Mouse (Mus musculus): ENCODE data around the gene Spint3. TPM values are rescaled to one million over a fixed set of nuclear protein-coding genes. Genes with fewer than 3 reads are reported as not detected.

The Spint3 gene
- polyA plus RNA-seq (2017; shearing (Covaris generic)), result not detected

DNA sequence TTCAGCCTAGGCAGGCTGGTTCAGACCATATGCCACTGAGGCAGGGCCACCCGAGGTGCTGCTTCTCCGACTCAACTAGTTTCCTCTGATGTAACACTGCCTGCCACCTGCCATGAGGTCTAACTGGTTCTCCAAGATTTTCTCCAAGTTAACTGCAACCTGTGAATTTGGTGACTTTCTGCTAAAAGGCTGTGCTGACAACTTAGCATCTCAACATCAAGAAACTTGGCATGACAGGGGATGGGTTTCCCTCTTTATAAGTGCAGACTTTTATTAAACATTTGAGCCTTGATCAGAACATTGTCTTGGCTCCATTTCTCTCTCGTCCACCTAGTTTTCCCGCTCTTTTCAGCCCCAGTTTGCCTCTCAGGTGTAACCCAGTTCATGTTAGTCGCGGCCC lies at the start of gene Spint3:
Gene Spint3 (minus strand): TSS at position 101 of the 400 bp plus-strand sequence.

DNA sequence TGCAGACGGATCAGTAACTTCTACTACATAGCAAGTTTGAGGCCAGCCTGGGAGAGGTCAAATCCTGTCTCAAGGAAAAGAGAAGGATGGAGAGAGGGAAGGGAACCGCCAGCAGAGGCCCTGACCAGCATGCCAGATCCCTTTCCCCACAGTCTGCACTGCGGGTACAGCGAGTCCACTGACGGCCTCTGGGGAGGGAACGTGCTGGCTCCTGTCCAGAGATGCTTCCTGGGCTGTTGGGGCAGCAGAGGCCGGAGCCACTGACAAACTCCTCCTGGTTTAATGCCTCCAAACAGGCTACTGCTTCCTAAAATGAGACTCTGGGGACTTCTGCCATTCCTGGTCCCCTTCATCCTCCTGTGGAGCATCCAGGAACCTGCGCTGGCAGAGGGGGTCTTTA lies 40.2 kb upstream of the Spint3 start, which contains the start of the genes Wfdc6b and Wfdc8:
Gene Wfdc6b (plus strand): TSS at position 52 of the 400 bp plus-strand sequence.
Gene Wfdc8 (minus strand): TSS at position 156 of the 400 bp plus-strand sequence.

DNA sequence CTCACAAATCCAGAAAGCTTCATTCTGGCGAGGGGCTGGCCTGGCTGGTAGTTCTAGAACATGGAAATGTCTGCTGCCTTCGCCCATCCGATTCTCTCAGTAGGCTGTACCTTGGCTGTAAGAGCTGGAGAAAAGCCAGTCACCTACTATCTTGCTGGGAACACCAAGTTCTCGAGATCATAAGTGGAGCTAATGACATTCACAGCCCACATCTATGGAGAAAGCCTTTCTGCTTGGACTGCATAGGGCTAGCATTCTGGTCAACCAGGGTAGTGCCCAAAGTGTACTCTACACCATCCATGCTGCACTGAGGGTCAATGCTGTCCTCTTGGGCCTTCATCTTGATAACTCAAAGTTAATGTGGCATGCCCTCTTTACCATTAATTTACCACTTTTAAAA lies 20.2 kb upstream of the Spint3 start, which contains the start of gene Eppin:
Gene Eppin (minus strand): TSS at position 101 of the 400 bp plus-strand sequence.

DNA sequence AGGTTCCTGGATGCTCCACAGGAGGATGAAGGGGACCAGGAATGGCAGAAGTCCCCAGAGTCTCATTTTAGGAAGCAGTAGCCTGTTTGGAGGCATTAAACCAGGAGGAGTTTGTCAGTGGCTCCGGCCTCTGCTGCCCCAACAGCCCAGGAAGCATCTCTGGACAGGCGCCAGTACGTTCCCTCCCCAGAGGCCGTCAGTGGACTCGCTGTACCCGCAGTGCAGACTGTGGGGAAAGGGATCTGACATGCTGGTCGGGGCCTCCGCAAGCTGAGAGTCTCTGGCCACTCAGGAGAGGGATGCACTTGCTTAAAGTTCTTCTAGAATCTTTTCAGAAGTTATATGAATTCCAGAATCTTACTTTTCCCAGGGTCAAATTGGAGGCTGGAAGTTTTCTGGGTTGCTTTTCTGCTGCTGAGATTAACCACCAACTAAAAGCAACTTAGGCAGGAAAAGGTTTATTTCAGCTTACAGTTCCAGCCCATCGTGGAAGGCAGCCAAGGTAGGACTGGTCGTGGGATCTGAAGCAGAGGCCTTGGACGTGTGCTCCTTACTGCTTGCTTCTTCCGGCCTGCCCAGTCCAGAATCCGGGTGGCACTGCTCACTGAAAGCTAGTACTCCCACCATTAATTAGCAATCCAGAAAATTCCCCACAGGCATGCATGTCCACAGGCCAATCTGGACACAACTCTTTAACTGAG lies 11.9 kb upstream of the Spint3 start, which contains the start of gene Wfdc6a:
Gene Wfdc6a (minus strand): TSS at position 423 of the 701 bp plus-strand sequence.

DNA sequence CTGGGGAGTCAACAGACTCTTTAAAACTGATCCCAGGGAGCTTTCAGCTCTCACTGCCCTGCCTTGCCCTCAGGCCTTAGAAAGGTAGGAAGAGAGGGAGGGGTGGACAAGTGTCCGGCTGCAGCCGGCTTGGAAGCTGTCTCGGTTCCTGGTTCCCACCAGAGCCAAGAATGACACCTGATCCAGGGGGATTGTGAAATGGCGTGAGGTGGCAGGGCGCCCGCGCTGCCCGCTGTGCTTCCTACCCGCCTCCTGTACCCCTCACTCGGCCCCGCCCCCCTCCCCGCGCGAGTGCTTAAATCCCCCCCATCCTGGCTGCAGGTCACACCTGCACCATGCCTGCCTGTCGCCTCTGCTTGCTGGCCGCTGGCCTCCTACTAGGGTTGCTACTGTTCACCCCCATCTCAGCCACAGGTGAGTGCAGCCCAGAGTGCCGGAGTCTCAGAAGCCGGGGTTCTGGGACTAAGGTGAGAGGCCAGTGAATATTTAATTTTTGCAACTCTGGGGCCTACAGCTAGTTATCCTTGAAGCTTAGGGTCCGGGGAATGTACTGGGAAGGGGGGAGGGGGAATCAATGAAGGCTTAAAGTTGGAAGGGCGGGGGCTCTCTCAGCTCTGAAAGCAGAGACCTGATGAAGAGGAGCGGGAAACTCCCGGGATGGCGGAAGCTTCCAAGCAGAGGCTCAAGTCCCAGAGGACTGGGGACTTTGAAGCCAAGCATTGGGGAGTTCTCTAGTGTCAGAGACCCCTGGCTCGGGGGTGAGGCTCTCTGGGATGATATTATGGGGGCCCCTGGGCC lies 10.7 kb downstream of the Spint3 start, which contains the start of gene Wfdc2:
Gene Wfdc2 (plus strand): TSS at position 23 of the 798 bp plus-strand sequence.

Other genes with a start within 250 kb of the Spint3 start
- not detected for gene Svs5, start 240.7 kb downstream of the Spint3 start, polyA plus RNA-seq (2017; shearing (Covaris generic))
- 4.8 TPM for gene Slpi, start 184.4 kb downstream of the Spint3 start, polyA plus RNA-seq (2017; shearing (Covaris generic))
- gene Rbpjl, start 170.3 kb downstream of the Spint3 start, polyA plus RNA-seq (2017; shearing (Covaris generic)), result not detected
- gene Matn4, start 168.3 kb downstream of the Spint3 start, polyA plus RNA-seq (2017; shearing (Covaris generic)), result not detected
- gene Sdc4, start 129.6 kb downstream of the Spint3 start, polyA plus RNA-seq (2017; shearing (Covaris generic)), result 17.7 TPM
- 97.5 TPM for gene Sys1, start 116.5 kb downstream of the Spint3 start, polyA plus RNA-seq (2017; shearing (Covaris generic))
- 14.2 TPM for gene Gm20458, start 112.5 kb downstream of the Spint3 start, polyA plus RNA-seq (2017; shearing (Covaris generic))
- 0.25 TPM for gene Trp53tg5, start 99.7 kb downstream of the Spint3 start, polyA plus RNA-seq (2017; shearing (Covaris generic))
- gene Dbndd2, start 87.4 kb downstream of the Spint3 start, polyA plus RNA-seq (2017; shearing (Covaris generic)), result 2.7 TPM
- 34.1 TPM for gene Pigt, start 75.9 kb downstream of the Spint3 start, polyA plus RNA-seq (2017; shearing (Covaris generic))
- gene Wfdc2, start 11.0 kb downstream of the Spint3 start, polyA plus RNA-seq (2017; shearing (Covaris generic)), result 6.7 TPM
- not detected for gene Wfdc6a, start 12.0 kb upstream of the Spint3 start, polyA plus RNA-seq (2017; shearing (Covaris generic))
- gene Eppin, start 20.1 kb upstream of the Spint3 start, polyA plus RNA-seq (2017; shearing (Covaris generic)), result not detected
- gene Wfdc6b, start 40.1 kb upstream of the Spint3 start, polyA plus RNA-seq (2017; shearing (Covaris generic)), result not detected
- gene Wfdc8, start 40.2 kb upstream of the Spint3 start, polyA plus RNA-seq (2017; shearing (Covaris generic)), result not detected
- gene Wfdc16, start 65.3 kb upstream of the Spint3 start, polyA plus RNA-seq (2017; shearing (Covaris generic)), result not detected
- not detected for gene Wfdc10, start 82.6 kb upstream of the Spint3 start, polyA plus RNA-seq (2017; shearing (Covaris generic))
- not detected for gene Wfdc9, start 83.1 kb upstream of the Spint3 start, polyA plus RNA-seq (2017; shearing (Covaris generic))
- gene Wfdc11, start 100.6 kb upstream of the Spint3 start, polyA plus RNA-seq (2017; shearing (Covaris generic)), result not detected
- gene Wfdc13, start 111.6 kb upstream of the Spint3 start, polyA plus RNA-seq (2017; shearing (Covaris generic)), result not detected
- not detected for gene Spint4, start 125.0 kb upstream of the Spint3 start, polyA plus RNA-seq (2017; shearing (Covaris generic))
- not detected for gene Spint5, start 141.8 kb upstream of the Spint3 start, polyA plus RNA-seq (2017; shearing (Covaris generic))
- 0.11 TPM for gene Wfdc3, start 172.5 kb upstream of the Spint3 start, polyA plus RNA-seq (2017; shearing (Covaris generic))
- 67.0 TPM for gene Dnttip1, start 172.5 kb upstream of the Spint3 start, polyA plus RNA-seq (2017; shearing (Covaris generic))
- 4.3 TPM for gene Ube2c, start 196.4 kb upstream of the Spint3 start, polyA plus RNA-seq (2017; shearing (Covaris generic))
- gene Tnnc2, start 206.5 kb upstream of the Spint3 start, polyA plus RNA-seq (2017; shearing (Covaris generic)), result not detected
- gene Snx21, start 212.4 kb upstream of the Spint3 start, polyA plus RNA-seq (2017; shearing (Covaris generic)), result 5.7 TPM
- gene Acot8, start 231.4 kb upstream of the Spint3 start, polyA plus RNA-seq (2017; shearing (Covaris generic)), result 39.1 TPM
- 6.1 TPM for gene Zswim3, start 231.6 kb upstream of the Spint3 start, polyA plus RNA-seq (2017; shearing (Covaris generic))
- 21.3 TPM for gene Zswim1, start 249.2 kb upstream of the Spint3 start, polyA plus RNA-seq (2017; shearing (Covaris generic))